Mouse (Mus musculus): ENCODE measurements around the gene Itgb2. TPM values are rescaled to one million over a fixed set of nuclear protein-coding genes. Genes with fewer than 3 reads are reported as not detected.
A peak's percentile ranks its signal among the peaks of the same experiment; 100 is the strongest.

Itgb2 gene
- polyA plus RNA-seq, 1 experiment from 2014 or later = 1.3 TPM

DNA sequence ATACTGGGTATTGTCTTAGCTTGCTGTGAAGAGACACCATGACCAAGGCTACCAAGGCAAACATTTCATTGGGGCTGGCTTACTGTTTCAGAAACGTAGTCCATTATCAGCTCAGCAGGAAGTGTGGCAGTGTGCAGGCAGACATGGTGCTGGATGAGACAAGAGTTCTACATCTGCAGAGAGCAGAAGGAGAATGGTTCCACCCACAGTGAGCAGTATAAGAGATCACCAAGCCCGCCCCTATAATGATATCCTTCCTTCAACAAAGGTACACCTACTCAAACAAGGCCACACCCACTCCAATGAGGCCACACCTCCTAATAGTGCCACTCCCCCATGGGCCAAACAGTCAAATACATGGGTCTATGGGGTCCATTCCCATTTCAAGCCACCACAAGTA lies 31.5 kb downstream of the Itgb2 start:
- Histone ChIP-seq H3K36me3 (replicated peaks) (no peaks in the 10 kb centered on the region), H3K4me1 (no peaks in the 10 kb centered on the region), H3K9me3 (no peaks in the 10 kb centered on the region), H3K27ac (replicated peaks) (no peak overlapping the region), H3K27me3 (replicated peaks; ENCODE audit: low read depth, poor library complexity, severe bottlenecking) (no peaks in the 10 kb centered on the region), H3K4me3 (no peak overlapping the region)
- no peak for DNase-seq (ENCODE audit: low spot score)
- 70% methylated on average over 2 of the region's 2 CpGs for WGBS

DNA sequence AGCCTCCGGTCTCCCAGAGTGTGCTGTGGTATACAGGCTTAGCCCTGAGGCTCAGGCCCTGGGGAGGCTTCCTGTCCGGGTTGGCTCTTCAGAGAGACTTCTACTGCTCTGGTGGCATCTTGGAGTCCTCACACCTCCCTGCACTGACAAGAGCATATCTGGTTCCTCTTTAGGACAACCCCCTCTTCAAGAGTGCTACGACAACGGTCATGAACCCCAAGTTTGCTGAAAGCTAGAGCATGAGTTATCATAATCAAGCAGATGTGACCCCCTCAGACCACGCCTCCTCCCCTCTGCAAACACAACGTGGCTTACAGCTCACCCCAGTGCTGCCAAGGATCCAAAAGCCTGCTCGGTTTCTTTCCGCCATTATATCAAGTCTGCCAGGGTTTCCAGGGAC lies 35.0 kb downstream of the Itgb2 start:
- Histone ChIP-seq H3K4me1 (peaks cover 11% of the 10 kb centered on the region), H3K4me3 (no peak overlapping the region), H3K27ac (replicated peaks) (no peak overlapping the region), H3K9me3 (no peaks in the 10 kb centered on the region), H3K36me3 (replicated peaks) (no peaks in the 10 kb centered on the region), H3K27me3 (replicated peaks; ENCODE audit: low read depth, poor library complexity, severe bottlenecking) (no peaks in the 10 kb centered on the region)
- 82% methylated on average over 8 of the region's 8 CpGs for WGBS
- no peak for DNase-seq (ENCODE audit: low spot score)

DNA sequence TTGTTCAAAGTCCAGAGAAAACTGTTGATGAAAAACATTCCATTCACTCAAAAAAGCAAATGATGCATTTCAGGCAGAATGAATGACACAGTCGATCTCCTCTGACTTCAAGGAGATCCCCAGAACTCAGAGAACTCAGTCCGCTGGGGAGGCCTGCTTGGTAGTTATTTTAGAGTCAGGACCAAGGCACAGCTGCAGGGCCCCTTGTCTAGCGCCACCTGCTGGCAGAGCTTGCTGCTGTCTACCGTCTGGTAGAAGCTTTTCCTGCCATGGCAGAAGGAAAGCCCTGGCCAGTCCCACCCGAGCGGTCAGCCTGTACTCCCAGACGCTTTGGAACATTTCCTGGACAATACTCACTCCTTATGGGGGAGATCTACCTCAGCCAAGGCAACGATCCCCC lies 36.6 kb downstream of the Itgb2 start:
- Histone ChIP-seq H3K4me1 (peaks cover 11% of the 10 kb centered on the region), H3K4me3 (no peak overlapping the region), H3K36me3 (replicated peaks) (no peaks in the 10 kb centered on the region), H3K27me3 (replicated peaks; ENCODE audit: low read depth, poor library complexity, severe bottlenecking) (no peaks in the 10 kb centered on the region), H3K9me3 (no peaks in the 10 kb centered on the region), H3K27ac (replicated peaks) (no peak overlapping the region)
- peak; percentile 77 for DNase-seq (ENCODE audit: low spot score)
- 33% methylated on average over 8 of the region's 8 CpGs for WGBS

DNA sequence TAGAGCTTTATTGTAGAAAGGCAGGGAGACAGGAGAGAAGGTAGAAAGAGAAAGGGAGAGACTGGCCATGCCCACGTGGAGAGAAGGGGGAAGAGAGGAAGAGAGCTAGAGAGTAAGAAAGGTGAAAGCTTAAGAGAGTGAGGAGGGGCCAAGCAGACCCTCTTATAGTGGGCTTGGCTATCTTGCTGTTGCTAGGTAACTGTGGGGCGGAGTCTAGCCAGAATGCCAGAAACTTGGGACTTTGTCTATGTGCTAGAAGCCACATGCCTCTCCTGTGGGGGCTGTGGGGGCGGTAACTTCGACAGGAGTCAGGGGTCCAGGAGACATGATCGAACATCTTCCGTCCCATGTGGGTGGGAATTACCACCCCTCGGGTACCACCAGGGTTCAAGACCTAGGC lies 39.4 kb downstream of the Itgb2 start:
- Histone ChIP-seq H3K36me3 (replicated peaks) (no peaks in the 10 kb centered on the region), H3K27ac (replicated peaks) (peak overlapping the region; percentile 63), H3K4me3 (no peak overlapping the region), H3K9me3 (no peaks in the 10 kb centered on the region), H3K27me3 (replicated peaks; ENCODE audit: low read depth, poor library complexity, severe bottlenecking) (no peaks in the 10 kb centered on the region), H3K4me1 (peaks cover 20% of the 10 kb centered on the region)
- DNase-seq (ENCODE audit: low spot score) = peak; percentile 26
- 41% methylated on average over 7 of the region's 7 CpGs for WGBS

DNA sequence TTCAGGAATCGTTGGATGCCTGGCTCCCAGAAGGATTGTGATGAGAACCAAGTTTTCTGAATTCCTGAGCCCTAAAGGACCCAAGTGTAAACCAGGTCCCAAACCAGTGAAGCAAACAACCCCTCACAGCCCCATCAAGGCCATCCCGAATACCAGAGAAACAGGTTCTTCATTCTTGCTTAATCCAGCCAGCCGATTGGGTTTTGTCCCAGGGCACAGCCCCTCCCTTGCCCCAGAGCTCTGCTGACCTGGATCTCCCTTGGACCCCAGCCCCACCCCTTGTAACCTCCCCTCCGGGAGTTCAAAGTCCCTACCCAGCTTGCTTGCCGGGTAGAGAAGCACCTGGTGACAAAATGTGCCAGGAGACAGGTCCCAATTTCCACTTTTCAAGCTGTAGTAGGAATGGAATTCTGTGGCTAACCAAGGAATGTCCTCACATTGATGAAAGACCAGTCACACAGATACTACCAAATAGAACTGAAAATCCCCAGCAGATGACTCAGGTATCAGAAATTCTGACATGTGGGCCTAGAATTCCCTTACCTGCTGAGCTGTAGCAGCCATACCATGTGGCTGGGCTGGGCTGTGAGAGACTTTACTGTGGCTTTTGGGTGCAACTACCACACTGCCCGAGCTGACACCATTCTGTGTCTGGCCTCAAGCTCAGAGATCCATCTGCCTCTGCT lies 40.1 kb downstream of the Itgb2 start:
- Histone ChIP-seq H3K4me1 (peaks cover 20% of the 10 kb centered on the region), H3K36me3 (replicated peaks) (no peaks in the 10 kb centered on the region), H3K4me3 (no peak overlapping the region), H3K27me3 (replicated peaks; ENCODE audit: low read depth, poor library complexity, severe bottlenecking) (no peaks in the 10 kb centered on the region), H3K9me3 (no peaks in the 10 kb centered on the region), H3K27ac (replicated peaks) (no peak overlapping the region)
- peak; percentile 31 for DNase-seq (ENCODE audit: low spot score)
- WGBS = 52% methylated on average over 6 of the region's 6 CpGs

DNA sequence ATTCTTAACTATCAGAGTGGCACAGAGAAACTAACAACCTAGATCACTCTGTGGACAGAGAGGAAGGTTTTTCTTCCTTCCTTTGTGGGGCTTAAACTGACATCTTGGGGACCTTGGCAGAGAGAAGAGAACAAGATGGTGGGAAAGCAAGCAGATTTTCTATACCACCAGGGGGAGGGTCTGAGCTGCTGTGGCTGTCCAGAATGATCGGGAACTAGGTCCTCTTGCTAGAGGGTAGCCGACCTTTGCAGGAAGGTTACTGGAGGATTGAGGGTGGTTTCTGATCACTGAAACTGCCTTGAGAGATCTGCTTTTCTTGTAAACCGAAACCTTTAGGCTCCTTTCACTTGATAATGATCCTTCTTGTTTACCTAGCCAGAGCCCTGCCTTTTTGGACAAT lies 42.2 kb downstream of the Itgb2 start:
- 21% methylated on average over 3 of the region's 3 CpGs for WGBS
- no peaks in the 10 kb centered on the region for H3K9me3 ChIP-seq
- H3K4me1 ChIP-seq = peaks cover 20% of the 10 kb centered on the region
- no peaks in the 10 kb centered on the region for H3K36me3 ChIP-seq (replicated peaks)
- no peak overlapping the region for H3K4me3 ChIP-seq
- no peak for DNase-seq (ENCODE audit: low spot score)
- no peaks in the 10 kb centered on the region for H3K27me3 ChIP-seq (replicated peaks; ENCODE audit: low read depth, poor library complexity, severe bottlenecking)
- H3K27ac ChIP-seq (replicated peaks) = no peak overlapping the region

DNA sequence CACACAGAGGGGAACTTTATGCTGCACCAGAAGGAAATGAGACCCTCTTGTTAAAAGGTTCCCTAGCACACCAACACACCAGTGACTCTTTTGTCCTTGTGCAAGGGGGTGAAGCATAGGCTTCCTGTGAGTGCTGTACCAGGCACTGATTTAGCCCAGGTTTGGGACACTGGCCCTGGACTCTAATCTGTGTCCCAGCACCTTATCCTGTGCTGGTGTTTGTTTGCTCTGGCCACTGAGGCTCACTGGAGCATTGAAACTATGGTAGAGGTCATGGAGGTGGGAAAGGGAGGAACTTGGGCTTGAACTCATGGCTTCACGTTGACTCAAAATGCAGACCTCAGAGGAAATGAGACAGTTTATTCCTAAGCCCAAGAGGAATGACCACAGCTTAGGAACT lies 43.1 kb downstream of the Itgb2 start:
- no peak for DNase-seq (ENCODE audit: low spot score)
- no peak overlapping the region for H3K27ac ChIP-seq (replicated peaks)
- H3K4me3 ChIP-seq = no peak overlapping the region
- 76% methylated on average over 1 of the region's 1 CpGs for WGBS
- H3K36me3 ChIP-seq (replicated peaks) = no peaks in the 10 kb centered on the region
- peaks cover 20% of the 10 kb centered on the region for H3K4me1 ChIP-seq
- no peaks in the 10 kb centered on the region for H3K27me3 ChIP-seq (replicated peaks; ENCODE audit: low read depth, poor library complexity, severe bottlenecking)
- no peaks in the 10 kb centered on the region for H3K9me3 ChIP-seq

DNA sequence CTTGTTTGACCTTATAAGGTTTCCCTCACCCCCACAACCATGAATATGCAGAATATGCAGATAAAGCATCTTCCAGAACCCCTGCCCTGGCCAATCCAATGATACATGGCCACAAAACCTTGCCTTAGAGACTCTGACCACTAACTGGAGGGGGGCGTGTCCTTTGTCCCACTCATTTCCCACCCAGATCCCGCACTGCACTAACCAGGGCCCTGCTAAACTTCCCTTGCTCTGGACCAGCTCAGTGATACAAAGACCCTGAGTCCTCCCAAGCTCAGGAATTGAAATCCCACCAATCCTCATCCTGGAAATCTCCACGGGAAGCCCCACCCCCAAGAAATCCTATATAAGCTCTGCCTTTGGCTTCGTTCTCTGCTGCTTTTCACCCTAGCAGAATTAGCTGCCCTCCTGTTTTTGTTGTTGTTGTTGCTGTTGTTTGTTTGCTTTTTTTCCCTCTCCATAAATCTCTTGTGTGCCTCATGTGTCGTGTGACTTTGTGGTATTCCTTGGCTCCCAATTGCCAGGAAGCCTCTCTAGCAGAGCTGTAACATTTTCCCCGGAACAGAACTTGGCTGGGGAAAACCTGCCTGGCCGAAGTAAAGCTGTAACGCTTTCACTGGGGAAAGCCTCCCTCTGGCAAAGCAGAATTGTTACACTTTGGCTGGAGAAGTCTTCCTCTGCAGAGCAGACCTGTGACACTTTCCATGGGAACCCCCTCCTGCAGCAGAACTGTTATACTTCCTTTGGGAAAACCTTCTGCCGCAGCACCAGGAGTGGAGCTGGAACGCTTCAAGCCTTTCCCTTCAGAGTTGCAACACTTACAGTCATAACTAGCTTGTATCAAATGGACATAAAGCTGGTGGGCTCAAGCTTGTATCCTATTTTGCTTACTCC lies 50.2 kb downstream of the Itgb2 start:
- Histone ChIP-seq H3K9me3 (no peaks in the 10 kb centered on the region), H3K36me3 (replicated peaks) (no peaks in the 10 kb centered on the region), H3K4me3 (no peak overlapping the region; the same call in 1 of the 2 replicates), H3K4me1 (peaks cover 34% of the 10 kb centered on the region), H3K27ac (replicated peaks) (no peak overlapping the region; the same call in 1 of the 2 replicates), H3K27me3 (replicated peaks; ENCODE audit: low read depth, poor library complexity, severe bottlenecking) (no peaks in the 10 kb centered on the region)
- DNase-seq (ENCODE audit: low spot score) = no peak
- WGBS = 62% methylated on average over 10 of the region's 10 CpGs

DNA sequence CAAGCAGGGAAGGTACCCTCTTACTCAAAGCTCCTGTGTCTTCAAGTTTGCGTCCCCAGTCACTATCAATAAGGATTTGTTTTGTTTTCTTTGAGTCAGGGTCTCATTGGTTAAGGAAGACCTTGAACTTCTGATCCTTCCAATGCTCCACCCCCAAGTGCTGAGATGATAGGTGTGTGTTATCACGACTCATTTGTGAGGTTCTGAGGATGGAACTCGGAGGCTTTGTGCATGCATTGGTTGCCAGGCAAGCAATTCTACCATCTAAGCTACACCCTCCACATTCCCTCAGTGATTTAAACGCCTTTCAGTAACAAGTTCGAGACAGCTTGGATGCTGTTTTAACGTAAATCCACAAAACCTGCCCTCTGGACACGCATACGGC lies 51.0 kb downstream of the Itgb2 start:
- WGBS = 12% methylated on average over 8 of the region's 8 CpGs
- H3K36me3 ChIP-seq (replicated peaks) = peaks cover 5% of the 10 kb centered on the region; the same call in 1 of the 2 replicates
- DNase-seq (ENCODE audit: low spot score) = no peak
- H3K27ac ChIP-seq (replicated peaks) = peak overlapping the region; percentile 92
- H3K4me3 ChIP-seq = peak overlapping the region; percentile 75
- no peaks in the 10 kb centered on the region for H3K27me3 ChIP-seq (replicated peaks; ENCODE audit: low read depth, poor library complexity, severe bottlenecking)
- peaks cover 34% of the 10 kb centered on the region for H3K4me1 ChIP-seq
- H3K9me3 ChIP-seq = no peaks in the 10 kb centered on the region

DNA sequence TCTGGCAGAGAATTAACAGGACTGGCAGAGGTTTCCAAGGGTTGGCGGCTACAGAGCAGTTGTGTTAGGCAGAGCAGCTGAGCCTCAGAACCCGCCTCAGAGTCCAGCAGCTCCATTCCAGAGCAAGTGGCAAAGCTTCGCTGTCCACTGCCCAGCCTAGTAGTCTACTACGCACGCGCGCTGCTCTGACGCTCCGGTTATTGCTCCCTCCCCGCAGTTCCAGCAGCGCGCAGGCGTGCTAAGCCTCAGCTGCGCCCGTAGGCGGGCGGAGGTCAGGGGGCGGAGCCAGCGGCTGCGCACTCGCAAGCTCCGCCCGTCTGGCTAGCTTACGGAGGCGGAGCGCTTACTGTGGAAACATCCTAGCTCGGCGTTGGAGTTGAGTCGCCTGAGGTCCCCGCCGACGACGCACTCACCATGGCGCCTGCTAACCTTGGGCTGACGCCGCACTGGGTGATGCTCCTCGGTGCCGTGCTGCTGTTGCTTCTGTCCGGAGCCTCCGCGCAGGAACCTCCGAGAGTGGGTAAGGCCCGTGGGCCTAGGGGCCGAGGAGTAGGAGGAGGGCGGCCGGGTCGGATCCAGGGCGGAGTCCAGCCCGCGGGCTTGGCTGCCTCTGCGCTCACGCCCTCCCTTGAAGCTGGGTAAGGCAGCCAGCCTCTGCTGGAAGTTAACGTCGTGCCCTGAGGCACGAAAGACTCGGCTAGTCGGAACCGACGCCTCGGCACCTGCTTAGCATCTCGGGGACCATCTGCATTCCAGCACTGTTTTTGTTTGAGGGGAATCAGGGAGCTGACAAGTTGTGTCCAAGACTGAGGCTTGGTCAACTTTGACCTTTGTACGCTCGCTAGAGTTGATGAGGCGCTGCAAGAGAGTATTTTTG lies 51.6 kb downstream of the Itgb2 start, which contains the start of gene Pttg1ip:
Gene Pttg1ip, plus strand, starts transcription at position 313 of the 877 bp plus-strand sequence.
- Histone ChIP-seq H3K9me3 (no peaks in the 10 kb centered on the region), H3K27me3 (replicated peaks; ENCODE audit: low read depth, poor library complexity, severe bottlenecking) (no peaks in the 10 kb centered on the region), H3K4me3 (peak within 1 kb of the TSS; percentile 75), H3K4me1 (peaks cover 35% of the 10 kb centered on the region), H3K36me3 (replicated peaks) (peaks cover 6% of the 10 kb centered on the region), H3K27ac (replicated peaks) (peak within 1 kb of the TSS; percentile 92)
- DNase-seq (ENCODE audit: low spot score) = peak; percentile 97
- under 1% methylated on average over 64 of the region's 64 CpGs for WGBS

DNA sequence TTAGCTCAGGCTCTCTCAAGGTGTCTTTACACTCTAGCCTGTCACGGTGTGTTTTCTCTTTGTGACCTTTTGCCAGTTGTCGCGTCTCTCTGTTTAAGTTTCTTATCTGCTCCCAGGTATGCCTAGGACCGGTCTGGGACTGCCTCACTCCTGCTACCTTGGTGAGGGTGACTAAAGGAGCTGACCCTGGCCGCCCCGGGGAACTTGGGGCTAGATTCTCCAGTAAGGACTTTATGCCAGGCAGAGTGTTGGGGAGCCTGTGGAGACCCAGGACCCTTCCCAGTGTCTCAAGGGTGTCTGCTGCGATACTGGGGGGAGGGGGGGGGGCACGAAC lies 52.2 kb downstream of the Itgb2 start:
- DNase-seq (ENCODE audit: low spot score) = no peak
- 12% methylated on average over 8 of the region's 8 CpGs for WGBS
- H3K36me3 ChIP-seq (replicated peaks) = peaks cover 12% of the 10 kb centered on the region
- peaks cover 37% of the 10 kb centered on the region for H3K4me1 ChIP-seq
- H3K27me3 ChIP-seq (replicated peaks; ENCODE audit: low read depth, poor library complexity, severe bottlenecking) = no peaks in the 10 kb centered on the region
- peak overlapping the region; percentile 92 for H3K27ac ChIP-seq (replicated peaks)
- H3K4me3 ChIP-seq = peak overlapping the region; percentile 75
- no peaks in the 10 kb centered on the region for H3K9me3 ChIP-seq

DNA sequence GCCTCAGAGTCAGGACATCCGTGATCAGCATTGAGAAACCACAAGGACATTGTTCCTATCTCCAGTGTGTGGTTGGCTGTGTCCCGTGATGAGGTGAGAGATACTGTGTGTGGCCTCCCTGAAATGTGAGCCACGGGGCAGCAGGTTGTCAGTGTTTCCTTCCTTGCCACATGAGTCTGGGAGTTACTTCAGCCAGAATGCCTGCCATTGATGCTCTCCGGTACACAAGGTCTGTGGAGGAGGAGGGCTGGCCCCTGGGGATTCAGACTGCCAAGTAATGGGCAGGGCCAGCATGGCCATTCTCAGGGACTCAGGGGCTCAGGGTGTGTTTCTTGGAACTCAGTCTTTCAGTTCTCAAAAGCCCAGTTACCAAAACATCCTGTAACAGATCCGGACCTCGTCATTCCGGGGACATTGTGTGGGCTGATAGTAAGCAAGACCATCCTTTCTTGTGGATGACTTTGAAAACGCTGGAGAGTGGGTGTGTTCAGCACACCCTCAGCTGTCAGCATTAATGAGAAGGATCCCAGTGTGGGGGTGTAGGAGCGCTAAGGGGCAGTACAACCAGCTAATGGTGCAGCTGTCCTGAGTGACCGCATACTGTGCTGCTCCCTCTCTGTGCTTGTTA lies 53.9 kb downstream of the Itgb2 start:
- H3K4me3 ChIP-seq = no peak overlapping the region
- no peaks in the 10 kb centered on the region for H3K9me3 ChIP-seq
- DNase-seq (ENCODE audit: low spot score) = no peak
- no peak overlapping the region for H3K27ac ChIP-seq (replicated peaks)
- peaks cover 37% of the 10 kb centered on the region for H3K4me1 ChIP-seq
- peaks cover 29% of the 10 kb centered on the region for H3K36me3 ChIP-seq (replicated peaks)
- H3K27me3 ChIP-seq (replicated peaks; ENCODE audit: low read depth, poor library complexity, severe bottlenecking) = no peaks in the 10 kb centered on the region
- 77% methylated on average over 10 of the region's 10 CpGs for WGBS

Data from embryonic facial prominence, embryonic 10.5 days (tissue).